Mouse (Mus musculus) T-cell, adult 2 months (primary cell): Measurements from ENCODE around the gene Sh2d1a.

Experiments used
- DNase-seq: peaks from one replicate; pipeline ENCODE4 v3.0.0; 2022; ENCODE audit warnings: low spot score

Gene Sh2d1a

DNA sequence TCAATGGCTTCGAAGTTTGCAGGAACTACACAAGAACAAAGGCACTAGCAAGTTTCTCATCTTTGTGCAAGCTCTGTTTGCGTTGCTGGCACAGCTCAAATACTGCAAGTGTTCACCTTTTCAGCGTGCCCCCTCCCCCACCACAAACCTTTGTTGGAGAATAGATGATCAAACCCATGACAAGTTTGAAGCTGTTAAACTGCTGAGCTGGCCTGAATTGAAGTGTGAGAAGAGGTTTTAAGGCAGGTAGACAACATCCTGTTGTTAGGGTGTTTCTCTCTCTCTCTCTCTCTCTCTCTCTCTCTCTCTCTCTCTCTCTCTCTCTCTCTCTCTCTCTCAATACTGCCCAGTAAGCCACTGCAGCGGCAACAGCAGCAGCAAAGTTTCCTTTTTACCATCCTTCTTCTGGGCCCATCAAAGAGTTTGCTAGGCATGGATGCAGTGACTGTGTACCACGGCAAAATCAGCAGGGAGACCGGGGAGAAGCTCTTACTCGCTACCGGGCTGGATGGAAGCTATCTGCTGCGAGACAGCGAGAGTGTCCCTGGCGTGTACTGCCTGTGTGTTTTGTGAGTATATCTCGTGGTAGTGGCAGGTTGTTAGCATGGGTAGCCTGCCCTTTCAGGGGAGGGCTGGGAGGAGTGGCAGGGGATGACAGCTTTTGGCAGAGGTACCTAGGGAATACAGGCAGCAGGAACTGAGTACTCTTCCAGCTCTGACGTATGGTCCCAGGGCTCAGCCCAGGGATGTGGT is at the start of gene Sh2d1a:
Sh2d1a (plus strand) TSS at position 163 of the 753 bp plus-strand sequence.
- peak; percentile 61 for DNase-seq

DNA sequence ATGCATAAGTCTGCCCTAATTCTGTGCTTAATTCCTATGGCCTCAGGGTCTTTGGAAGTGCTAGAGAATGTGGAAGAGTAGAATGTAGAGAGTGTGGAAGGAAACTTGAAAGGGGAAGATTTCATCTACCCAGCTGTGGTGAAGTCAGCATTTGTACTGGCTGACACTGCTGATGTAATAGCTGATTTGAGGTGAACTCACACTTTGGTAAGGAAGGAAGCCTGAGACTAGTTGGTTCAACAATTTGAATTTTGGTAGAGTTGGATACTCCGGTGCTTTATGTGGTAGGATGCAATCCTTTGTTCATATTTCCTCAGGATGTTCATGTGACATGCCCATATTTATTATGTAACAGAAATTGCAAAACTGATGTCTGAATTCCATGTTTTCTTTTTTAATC is 49.3 kb upstream of the Sh2d1a start:
- no peak for DNase-seq

DNA sequence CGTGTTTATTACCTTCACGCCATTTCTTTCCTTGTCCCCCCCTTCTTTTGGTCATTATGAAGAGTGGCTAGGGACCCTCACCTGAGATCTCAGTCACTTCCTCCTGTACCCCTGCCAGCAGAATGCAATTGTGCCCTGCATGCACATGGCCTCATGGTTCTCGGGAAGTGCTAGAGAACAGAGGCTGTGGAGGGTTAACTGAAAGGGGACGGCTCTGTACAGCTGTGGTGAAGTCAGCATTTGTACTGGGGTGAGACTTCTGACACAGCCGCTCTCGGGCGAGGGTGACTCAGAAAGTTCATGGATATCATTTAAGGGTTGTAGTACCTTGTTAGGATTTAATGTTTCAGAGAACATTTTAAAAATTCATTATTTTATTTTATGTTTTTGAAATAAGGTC is 47.7 kb upstream of the Sh2d1a start:
- DNase-seq, result no peak

DNA sequence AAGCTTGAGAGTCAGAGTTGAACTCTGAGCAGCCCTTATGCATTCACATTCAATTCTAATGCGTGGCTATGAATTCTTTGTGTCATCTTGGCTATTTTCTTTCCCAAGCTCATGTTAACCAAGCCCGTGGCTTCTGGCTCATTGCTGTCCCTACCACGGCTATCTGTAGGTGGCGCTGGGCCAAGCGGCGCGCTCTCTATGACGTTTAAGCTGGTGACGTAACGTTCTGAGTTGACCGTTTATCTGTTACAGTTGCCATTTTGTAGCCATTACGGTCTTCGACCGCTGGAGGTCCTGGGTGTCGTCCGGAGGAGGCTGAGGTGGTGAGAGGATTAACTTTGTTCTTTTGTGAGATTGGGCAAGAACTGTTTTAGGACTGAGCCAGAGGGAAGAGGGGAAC is 12.8 kb upstream of the Sh2d1a start, which contains the start of gene Tex13c2:
Tex13c2 (plus strand) TSS at position 246 of the 400 bp plus-strand sequence.
- no peak for DNase-seq

DNA sequence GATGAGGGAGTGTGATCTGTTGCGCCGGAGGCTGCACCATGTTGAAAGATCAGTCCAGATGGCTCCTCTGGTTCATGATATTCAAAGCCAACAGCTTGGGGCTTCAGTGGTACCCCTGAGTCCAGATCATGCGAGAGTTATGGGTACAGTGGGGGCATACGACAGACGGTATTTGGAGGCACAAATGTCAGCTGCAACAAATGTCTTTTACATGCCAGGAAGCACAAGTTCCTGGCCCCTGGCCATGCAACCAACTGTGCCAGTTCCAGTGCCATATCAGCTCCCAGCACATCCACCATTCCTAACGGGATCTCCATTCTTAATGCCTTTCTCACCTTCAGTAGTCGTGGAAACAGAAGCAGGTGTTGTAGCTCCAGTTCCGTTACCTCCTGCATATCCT is 11.9 kb upstream of the Sh2d1a start:
- DNase-seq, result no peak

DNA sequence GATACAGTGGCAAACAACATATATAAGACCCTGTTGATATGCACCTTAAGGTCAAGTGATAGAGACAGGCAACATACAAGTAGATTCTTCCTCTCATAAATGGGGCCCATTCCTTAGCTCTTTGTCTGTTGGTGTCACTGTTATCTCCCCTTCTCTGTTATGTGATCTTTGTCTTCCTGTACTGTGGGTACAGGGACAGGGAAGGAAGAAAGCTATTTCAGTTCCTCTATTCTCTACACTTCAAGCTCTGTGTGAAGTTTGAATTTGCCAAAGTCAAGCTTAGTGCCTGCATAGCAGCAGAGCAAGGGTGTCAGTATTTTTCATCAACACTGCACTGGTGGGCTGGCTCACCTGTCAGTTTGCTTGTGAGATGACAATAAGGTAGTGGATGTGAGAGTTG is 1.7 kb upstream of the Sh2d1a start:
- no peak for DNase-seq

DNA sequence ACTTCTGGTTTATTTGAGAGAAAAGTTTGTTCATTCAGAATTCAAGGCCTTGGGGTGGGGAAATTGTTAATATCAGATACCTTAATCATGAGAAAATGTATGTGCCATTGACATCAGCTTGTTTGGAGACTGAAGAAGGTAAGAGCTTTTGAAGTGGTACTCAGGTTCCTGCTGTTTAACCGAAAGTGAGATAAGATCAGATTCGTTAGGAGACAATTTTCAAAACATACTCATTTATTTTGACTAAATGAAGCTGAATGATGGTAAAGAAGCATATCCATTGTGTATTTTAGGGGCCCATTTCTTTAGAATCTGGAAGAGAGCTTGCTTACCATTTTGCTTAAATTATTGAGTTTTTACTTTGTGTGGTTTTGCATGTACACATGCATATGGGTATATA is 8.9 kb downstream of the Sh2d1a start:
- DNase-seq, result peak; percentile 8

DNA sequence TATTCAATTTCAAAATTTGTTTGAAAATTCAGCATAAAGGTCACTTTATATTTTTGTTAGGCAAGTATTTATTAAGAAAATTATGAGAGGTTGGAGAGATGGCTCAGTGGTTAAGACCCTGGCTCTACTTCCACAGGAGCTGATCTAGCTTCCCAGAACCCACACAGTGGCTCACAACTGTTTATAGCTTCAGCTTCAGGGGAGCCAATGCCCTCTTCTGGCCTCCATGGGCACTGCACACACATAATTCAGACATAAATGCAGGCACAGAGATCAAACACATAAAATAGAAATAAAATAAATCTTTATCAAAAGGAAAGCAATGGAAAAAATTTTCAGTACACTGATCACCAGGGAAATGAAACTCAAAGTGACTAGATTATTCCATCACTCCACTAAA is 10.3 kb downstream of the Sh2d1a start:
- DNase-seq, result peak; percentile 31

DNA sequence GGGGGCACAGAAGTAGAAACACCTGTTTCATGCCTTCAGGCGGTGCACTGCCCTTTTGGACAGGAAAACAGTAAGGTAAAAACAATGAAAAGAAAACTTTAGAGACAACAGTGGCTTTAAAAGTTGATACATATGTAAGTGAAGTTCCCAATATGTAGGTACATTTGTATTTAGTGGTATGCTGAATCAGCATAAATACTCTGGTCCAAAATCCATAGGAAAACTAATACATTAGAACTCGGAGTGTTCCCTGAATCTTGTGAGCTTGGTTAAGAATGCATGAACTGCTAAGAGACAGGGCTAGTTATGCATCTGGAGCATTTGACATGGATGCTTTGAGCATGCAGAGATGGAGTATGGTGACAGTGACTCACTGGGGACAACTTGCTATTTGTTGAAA is 20.6 kb downstream of the Sh2d1a start:
- DNase-seq, result no peak

DNA sequence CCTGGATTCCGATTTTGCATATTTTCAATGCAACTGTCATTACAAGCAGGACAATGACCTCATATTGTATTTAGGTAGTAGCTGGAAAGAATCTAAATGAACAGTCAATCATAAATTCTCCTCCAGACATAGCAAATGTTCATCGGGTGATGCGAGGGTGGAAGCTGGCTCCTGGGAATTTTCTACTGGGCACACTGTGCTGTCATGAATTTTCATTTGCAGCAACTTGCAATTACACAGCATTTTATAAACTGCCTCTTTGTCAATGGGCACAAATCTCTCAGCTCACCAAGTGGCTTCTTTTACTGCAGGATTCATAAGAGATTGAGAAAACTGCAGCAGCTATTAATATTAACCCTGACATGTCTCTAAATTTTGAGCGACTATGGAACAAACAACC is 28.4 kb downstream of the Sh2d1a start:
- DNase-seq, result no peak

DNA sequence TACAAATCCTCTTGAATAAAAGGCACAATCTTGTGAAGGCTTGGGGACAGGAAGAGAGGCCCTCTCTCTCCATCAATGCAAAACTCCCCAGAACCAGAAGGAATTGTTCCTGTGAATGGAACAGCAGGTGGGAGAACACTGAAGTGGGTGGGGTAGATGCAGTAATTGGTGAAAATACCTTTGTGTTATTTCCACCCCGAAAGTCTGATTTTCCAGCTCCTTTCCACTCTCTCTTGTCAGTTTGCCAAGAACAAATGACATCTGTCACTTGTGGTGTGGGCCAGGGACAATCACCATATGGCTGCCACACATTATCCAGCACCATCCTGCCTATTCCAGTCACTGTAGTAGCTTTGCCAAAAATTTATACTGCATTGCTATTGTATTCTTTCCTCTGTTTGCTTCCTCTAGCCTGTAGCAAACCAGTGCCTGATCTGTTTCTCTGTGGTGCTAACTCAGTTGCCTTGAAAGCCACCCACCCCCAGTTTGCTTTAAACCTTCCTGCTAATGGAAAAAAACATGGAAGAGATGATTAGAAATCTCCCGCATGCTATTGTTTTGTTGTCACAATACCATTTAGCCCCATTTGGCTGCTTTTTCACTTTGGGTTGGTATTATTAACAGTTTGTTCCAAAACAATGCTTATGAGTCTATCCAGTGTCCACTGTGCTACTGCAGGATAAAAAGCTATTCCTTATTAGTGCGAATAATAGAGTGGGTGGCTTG is 37.9 kb downstream of the Sh2d1a start:
- no peak for DNase-seq

DNA sequence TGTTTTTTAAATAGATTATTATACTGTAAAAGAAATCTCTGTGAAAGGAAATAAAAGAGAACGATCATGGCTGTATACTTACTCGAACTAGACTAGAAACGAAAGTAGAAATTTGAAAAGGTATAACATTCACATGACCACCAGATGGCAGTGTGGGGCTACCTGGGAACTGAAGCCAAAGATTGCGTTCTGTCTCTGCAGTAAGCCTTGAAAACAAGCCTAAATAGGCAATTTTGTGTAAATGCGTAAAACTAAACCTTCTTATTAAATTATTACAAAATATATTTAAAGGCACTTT is 38.5 kb downstream of the Sh2d1a start:
- peak; percentile 72 for DNase-seq

DNA sequence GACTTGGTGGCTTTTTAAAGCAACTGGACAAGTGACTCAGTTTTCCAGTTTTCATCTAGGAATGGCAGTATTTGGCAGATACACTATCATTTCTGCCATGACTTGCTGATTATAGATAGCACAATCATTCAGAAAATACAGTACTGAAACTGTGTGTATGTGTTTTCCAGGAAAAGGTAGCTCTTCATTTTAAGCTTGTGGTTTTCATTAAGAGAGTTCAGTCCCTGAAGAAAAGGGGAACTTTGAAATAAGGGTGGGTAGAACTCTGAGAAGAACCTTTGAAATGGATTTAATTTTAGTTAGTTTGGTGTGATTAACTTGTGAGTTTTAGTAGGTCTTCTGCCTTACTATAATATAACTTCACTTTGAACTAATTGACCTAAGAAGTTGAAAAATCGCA is 42.8 kb downstream of the Sh2d1a start:
- no peak for DNase-seq

DNA sequence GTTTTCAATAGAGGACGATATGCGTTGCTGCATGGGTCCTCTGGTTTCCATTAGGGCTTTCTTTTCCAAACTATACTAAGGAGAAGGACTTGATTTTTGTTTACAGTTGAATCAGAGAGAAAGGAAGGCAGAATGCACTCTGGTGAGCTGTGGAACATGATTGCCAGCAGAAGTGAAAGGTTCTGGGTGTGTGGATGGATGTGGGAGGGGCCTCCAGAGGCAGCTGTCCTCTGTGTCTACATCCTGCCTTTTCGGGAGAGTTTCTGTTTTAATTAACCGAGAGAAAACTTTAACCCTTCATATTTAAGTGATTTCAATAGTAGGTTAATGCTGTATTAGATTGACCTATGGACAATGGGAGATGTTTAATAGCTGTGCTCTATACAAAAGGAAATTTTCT is 46.3 kb downstream of the Sh2d1a start:
- DNase-seq, result no peak

DNA sequence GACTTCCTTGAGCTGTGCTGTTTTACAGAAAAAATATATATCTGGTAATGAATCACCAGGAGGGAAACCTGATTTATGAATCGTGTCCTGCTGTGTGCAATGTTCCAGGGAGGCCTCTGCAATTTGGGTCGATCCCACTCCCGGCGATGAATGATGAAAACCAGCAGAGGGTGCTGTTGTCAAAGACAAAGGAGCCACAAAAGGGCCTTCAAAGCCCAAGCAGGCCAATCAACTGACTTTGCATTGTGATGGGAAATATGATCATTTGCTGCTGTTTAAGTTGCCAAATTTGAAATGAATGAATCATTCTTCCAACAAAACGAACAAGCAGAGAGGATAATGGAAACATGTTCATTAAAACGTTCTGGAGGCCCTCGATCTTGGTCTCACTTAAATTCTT is 55.0 kb downstream of the Sh2d1a start:
- peak; percentile 33 for DNase-seq

DNA sequence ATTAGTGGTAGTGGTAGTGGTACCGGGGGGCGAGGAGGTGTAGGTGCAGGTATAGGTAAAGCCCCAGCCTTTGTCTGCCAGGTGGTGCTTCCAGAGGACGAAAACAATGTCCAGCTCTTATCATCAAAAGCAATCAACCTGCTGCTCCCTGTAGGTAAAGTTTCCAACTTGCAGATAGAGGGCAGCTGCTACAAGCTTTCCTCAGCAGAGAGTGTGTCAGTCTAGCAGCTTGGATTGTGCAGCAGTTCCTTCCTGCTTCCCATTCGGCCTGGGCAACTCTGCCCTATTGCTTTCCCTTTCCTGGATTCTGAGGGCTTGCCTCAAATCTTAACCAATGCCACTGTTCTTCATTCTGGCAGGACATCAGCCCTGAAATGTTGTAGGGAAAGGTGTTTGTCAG is 56.4 kb downstream of the Sh2d1a start:
- DNase-seq, result no peak
